Mouse (Mus musculus): ENCODE measurements around the gene Srgn. TPM values are rescaled to one million over a fixed set of nuclear protein-coding genes. Genes with fewer than 3 reads are reported as not detected.

Srgn gene
- polyA plus RNA-seq, 1 experiment from 2014 or later = 6.0 TPM

DNA sequence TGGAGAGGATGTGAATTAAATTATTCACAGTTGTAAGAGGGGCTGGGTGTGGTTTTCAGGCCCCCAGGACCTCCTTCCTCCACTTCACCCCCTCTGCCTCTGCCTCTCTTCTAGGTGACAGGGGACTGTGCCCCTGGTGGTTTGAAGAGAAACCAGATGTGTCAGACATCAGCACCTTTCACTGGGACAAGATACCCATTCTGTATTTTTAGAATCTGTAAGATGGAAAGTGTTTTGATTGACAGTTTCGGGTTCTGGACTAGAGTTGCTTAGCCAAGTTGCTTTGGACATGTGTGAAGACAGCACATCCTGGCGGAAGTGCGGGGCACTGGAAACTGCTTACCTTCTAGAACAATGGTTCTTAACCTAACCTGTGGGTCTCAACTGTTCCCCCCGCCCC is 17.1 kb upstream of the Srgn start:
- H3K4me3 ChIP-seq = no peak overlapping the region
- 92% methylated on average over 4 of the region's 4 CpGs for WGBS
- no peak overlapping the region for H3K9ac ChIP-seq

DNA sequence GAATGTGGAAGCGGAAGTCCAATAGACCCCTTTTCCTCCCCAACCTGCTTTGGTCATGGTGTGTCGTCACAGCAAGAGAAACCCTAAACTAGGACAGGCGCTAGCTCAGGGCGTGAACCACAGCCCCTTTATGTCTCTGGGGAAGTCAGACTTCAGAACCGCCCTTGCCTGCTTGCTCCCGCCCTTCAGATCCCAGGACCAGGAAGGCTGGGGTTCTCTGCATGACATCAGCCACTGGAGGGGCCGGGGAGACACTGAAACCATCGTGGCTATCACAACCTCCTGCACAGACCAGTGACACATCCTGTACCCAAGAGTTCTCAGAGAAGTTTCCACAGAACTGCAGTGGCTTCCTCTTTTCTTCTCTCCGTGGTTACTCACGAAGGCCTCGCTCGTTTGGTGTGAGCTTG is 16.2 kb upstream of the Srgn start:
- Histone ChIP-seq H3K36me3 (ENCODE audit: poor library complexity, severe bottlenecking) (no peaks in the 10 kb centered on the region), H3K9me3 (replicated peaks) (no peaks in the 10 kb centered on the region), H3K4me3 (no peak overlapping the region), H3K4me1 (no peaks in the 10 kb centered on the region), H3K27ac (no peak overlapping the region), H3K27me3 (no peaks in the 10 kb centered on the region), H3K9ac (no peak overlapping the region), H3K4me2 (no peak overlapping the region)
- ATAC-seq = no peak
- 89% methylated on average over 12 of the region's 12 CpGs for WGBS

More for the DNA sequence above, 17.1 kb upstream of the Srgn start:
- ATAC-seq = no peak
- Histone ChIP-seq H3K9me3 (replicated peaks) (no peaks in the 10 kb centered on the region), H3K4me1 (no peaks in the 10 kb centered on the region), H3K27ac (no peak overlapping the region), H3K36me3 (ENCODE audit: poor library complexity, severe bottlenecking) (no peaks in the 10 kb centered on the region), H3K4me2 (no peak overlapping the region), H3K27me3 (no peaks in the 10 kb centered on the region)

DNA sequence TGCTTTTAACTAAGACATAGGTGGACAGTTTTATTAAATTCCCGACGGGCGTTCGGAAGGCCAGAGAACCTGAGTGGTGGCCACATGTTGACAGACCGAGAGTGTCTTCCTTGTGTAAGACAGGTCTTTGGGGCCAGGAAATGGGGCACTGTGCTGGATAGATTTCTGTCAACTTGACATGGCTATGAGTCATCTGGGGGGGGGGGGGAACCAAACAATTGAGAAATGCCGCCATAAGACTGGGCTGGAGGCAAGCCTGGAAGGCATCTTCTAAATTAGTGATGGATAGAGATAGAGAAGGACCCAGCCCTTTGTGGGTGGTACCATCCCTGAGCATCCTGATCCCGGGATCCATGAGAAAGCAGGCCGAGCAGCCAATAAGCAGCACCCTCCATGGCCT is 15.7 kb upstream of the Srgn start:
- Histone ChIP-seq H3K9me3 (replicated peaks) (no peaks in the 10 kb centered on the region), H3K4me2 (no peak overlapping the region), H3K27me3 (no peaks in the 10 kb centered on the region), H3K4me1 (no peaks in the 10 kb centered on the region), H3K27ac (no peak overlapping the region), H3K4me3 (no peak overlapping the region), H3K36me3 (ENCODE audit: poor library complexity, severe bottlenecking) (no peaks in the 10 kb centered on the region), H3K9ac (no peak overlapping the region)
- ATAC-seq = no peak
- 93% methylated on average over 8 of the region's 8 CpGs for WGBS

DNA sequence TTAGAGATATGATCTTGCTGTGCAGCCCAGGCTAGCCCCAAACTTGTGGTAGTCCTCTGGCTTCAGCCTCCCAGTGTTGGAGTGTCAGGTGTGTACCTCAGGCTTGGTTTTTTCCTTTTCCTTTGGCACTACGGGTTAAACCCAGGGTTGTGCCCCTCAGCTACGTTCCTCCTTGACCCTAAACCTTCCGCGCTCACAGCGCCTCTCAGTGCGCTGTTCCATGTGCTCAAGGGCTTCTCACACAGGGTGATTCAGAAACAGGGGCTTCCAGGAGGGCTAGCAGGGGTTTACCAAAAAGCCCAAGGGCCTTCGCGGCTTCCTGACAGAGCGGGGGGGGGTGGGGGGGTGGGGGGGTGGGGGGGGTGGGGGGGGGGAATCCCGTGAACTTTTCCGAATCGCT is 15.3 kb upstream of the Srgn start:
- 94% methylated on average over 11 of the region's 12 CpGs for WGBS
- ATAC-seq = no peak
- no peaks in the 10 kb centered on the region for H3K27me3 ChIP-seq

DNA sequence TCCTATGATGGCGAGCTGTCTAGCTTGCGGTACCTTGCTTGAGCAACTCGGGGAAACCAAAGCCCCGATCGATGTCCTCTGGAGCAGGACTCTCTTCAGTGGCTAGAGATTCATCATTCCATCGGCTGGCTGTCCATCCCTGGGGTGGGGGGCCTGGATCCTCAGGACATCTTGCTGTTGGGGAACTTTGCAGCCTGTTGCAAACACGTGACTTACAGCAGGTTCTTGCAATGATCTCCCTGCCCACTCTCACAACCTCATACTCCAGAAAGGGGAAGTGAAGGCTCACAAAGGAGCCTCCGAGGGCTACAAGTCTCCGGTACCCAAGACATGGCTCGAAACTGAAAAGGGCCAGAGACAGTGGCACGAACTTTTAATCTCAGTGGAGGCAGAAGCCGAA is 14.2 kb upstream of the Srgn start:
- no peaks in the 10 kb centered on the region for H3K9me3 ChIP-seq (replicated peaks)
- H3K4me2 ChIP-seq = no peak overlapping the region
- no peak overlapping the region for H3K27ac ChIP-seq
- 96% methylated on average over 12 of the region's 12 CpGs for WGBS
- ATAC-seq = no peak
- H3K36me3 ChIP-seq (ENCODE audit: poor library complexity, severe bottlenecking) = no peaks in the 10 kb centered on the region
- no peaks in the 10 kb centered on the region for H3K27me3 ChIP-seq
- no peak overlapping the region for H3K4me3 ChIP-seq
- no peak overlapping the region for H3K9ac ChIP-seq
- H3K4me1 ChIP-seq = no peaks in the 10 kb centered on the region

More for the DNA sequence above, 15.3 kb upstream of the Srgn start:
- Histone ChIP-seq H3K36me3 (ENCODE audit: poor library complexity, severe bottlenecking) (no peaks in the 10 kb centered on the region), H3K27ac (no peak overlapping the region), H3K9ac (no peak overlapping the region), H3K4me3 (no peak overlapping the region), H3K4me2 (no peak overlapping the region), H3K9me3 (replicated peaks) (no peaks in the 10 kb centered on the region), H3K4me1 (no peaks in the 10 kb centered on the region)

DNA sequence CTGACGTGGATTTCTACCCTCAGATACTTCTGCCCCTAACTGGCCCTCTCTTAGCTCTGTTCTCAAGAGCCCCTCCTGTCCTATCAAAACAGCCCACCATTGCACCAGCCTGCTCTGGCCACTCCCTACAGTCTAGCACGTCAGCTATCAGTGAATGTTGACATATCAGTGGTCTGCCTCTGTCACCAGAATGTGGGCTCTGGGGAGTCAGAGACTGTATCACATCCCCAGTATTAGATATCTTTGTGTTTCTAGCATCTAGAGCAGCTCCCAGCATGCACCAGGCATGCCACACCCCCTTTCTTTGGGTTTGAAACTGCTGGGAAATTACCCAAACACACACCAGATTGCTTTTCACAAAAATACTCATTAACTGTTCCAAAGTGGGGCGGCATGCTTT is 13.5 kb upstream of the Srgn start:
- H3K9ac ChIP-seq = no peak overlapping the region
- no peaks in the 10 kb centered on the region for H3K27me3 ChIP-seq
- no peaks in the 10 kb centered on the region for H3K36me3 ChIP-seq (ENCODE audit: poor library complexity, severe bottlenecking)
- no peaks in the 10 kb centered on the region for H3K4me1 ChIP-seq
- H3K27ac ChIP-seq = no peak overlapping the region
- no peak overlapping the region for H3K4me2 ChIP-seq
- no peak overlapping the region for H3K4me3 ChIP-seq
- no peak for ATAC-seq
- H3K9me3 ChIP-seq (replicated peaks) = no peaks in the 10 kb centered on the region
- WGBS = 78% methylated on average over 3 of the region's 3 CpGs

DNA sequence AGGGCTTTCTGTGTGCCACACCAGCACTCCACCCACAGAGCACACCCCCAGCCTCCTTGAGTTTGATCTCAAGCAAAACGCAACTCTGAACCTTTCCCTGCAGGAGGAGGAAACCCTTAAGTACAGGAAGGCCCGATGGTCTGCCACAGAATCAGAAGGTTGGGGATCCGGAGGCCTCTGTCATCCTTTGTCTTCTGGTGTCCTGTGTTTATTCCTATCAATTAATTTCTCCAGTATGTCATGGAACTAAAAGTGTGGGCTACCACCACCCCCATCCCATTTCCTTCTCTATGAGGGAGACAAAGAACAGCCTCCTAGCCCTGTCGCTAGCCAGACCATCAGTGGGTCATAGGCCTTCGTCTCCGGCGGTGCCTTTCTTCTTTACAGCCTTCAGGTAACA is 7.3 kb upstream of the Srgn start:
- whole genome bisulfite sequencing = 87% methylated on average over 7 of the region's 7 CpGs

DNA sequence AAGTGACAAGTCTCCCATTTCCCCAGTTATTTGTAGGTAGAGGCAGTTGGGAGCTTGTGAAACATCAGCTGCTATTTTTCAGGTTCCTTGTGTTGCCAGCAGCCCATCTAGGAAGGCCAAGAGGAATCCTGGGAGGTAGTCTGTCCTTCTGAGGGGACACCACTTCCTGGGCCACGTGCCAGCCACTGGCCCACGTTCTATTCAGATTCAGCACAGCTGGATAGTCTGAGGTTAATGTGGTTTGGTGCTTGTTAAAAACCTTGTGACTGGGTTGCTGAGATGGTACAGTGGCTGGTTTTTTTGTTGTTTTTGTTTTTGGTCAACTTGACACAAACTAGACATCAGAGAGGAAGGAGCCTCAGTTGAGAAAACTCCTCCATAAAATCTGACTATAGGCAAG is 5.6 kb upstream of the Srgn start:
- Histone ChIP-seq H3K9me3 (replicated peaks) (no peaks in the 10 kb centered on the region), H3K27ac (no peak overlapping the region), H3K9ac (no peak overlapping the region), H3K4me2 (no peak overlapping the region), H3K27me3 (no peaks in the 10 kb centered on the region), H3K4me3 (no peak overlapping the region), H3K36me3 (ENCODE audit: poor library complexity, severe bottlenecking) (no peaks in the 10 kb centered on the region), H3K4me1 (no peaks in the 10 kb centered on the region)
- 33% methylated on average over 2 of the region's 2 CpGs for WGBS
- no peak for ATAC-seq

More for the DNA sequence above, 7.3 kb upstream of the Srgn start:
- H3K4me2 ChIP-seq = no peak overlapping the region
- H3K9me3 ChIP-seq (replicated peaks) = no peaks in the 10 kb centered on the region
- H3K27me3 ChIP-seq = no peaks in the 10 kb centered on the region
- H3K4me1 ChIP-seq = no peaks in the 10 kb centered on the region
- H3K4me3 ChIP-seq = no peak overlapping the region
- H3K36me3 ChIP-seq (ENCODE audit: poor library complexity, severe bottlenecking) = no peaks in the 10 kb centered on the region
- H3K9ac ChIP-seq = no peak overlapping the region
- no peak for ATAC-seq
- H3K27ac ChIP-seq = no peak overlapping the region

DNA sequence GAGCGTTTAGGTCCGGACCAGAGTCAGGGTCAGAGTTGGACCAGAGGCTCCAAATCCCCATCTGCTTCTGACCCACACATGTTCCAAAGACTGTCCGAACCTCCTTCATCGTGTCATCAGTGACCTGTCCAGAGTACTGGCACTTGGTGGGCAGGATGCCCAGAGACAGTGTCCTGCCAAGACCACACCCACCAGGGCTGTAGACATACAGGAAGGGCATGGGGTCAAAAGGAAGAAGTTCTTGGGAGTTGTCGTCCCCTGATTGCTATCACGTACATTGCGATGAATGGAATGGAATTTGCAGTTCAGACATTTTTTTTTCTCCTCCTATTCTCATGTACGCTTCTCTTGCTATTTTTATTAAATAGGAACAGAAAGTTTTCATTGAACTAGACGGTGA is 2.9 kb upstream of the Srgn start:
- Histone ChIP-seq H3K4me1 (no peaks in the 10 kb centered on the region), H3K27me3 (no peaks in the 10 kb centered on the region), H3K9me3 (replicated peaks) (no peaks in the 10 kb centered on the region), H3K36me3 (ENCODE audit: poor library complexity, severe bottlenecking) (no peaks in the 10 kb centered on the region), H3K9ac (no peak overlapping the region), H3K27ac (no peak overlapping the region), H3K4me2 (no peak overlapping the region), H3K4me3 (no peak overlapping the region)
- 87% methylated on average over 9 of the region's 9 CpGs for WGBS
- no peak for ATAC-seq

DNA sequence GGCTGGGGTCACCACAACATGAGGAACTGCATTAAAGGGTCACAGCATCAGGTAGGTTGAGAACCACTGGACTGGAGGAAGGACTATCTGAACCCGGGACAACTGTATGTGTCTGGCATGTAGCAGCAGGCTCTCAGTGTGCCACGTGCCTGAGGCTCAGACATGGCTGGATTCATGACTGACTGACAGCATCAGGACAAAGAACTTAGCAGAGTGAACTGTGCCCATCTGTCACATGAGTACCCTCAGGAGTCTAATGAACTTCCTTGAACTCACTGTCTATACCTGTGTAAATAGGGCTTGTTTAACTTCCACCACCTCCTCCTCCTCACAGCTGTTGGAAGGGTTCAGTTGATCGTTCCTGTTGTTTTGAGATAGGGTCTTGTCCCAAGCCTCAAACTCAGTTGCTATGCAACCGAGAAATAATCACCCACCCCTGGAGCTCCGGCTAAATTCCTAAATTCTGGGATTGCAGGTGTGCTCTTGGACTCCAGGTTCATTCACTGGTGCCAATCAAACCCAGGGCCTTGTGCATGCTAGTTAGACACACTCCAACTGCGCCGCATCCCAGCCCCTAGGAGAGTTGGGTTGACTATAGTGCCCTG is 4.8 kb downstream of the Srgn start:
- Histone ChIP-seq H3K4me2 (no peak overlapping the region), H3K36me3 (ENCODE audit: poor library complexity, severe bottlenecking) (no peaks in the 10 kb centered on the region), H3K4me1 (no peaks in the 10 kb centered on the region), H3K4me3 (no peak overlapping the region), H3K9me3 (replicated peaks) (no peaks in the 10 kb centered on the region), H3K27me3 (no peaks in the 10 kb centered on the region), H3K9ac (no peak overlapping the region), H3K27ac (no peak overlapping the region)
- 73% methylated on average over 7 of the region's 7 CpGs for WGBS
- no peak for ATAC-seq

DNA sequence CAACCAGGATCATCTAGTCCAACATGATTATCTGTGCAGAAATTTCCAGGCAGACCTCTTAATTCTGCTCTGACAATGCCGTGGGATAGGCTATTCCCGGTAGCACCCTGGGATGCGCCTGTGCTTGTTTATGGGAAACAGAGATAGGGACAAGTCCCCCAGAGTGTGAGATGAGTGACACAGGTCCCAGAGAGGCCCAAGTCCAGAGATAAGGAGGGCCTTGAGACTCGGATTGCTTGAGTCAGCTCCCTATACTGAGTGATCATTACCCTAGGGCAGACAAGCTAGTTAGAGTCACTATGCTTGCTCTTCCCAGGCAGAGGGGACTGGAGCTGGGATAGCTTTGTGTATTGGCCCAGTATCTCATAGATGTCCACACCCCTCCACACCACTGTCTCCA is 5.5 kb downstream of the Srgn start:
- no peak for ATAC-seq
- WGBS = 80% methylated on average over 4 of the region's 4 CpGs

DNA sequence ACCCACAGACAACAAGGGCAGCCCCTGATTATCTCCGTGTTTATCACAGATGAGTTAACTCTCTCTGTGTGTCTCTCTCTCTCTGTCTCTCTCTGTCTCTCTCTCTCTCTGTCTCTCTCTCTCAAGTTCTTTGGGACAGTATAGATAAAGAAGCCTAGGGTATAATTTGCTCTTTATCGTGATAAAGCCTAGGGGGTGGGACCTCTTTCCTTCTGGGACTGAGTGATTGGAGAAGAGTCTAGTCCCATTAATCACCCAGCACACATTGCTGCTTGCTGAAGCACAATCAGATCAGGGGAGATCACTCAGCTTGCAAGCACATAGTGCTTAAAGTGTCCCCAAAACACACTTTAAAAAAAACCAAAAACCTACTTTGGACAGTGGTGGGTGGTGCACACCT is 6.3 kb downstream of the Srgn start:
- ATAC-seq = no peak
- WGBS = 70% methylated on average over 2 of the region's 2 CpGs
- Histone ChIP-seq H3K9me3 (replicated peaks) (no peaks in the 10 kb centered on the region), H3K27ac (no peak overlapping the region), H3K9ac (no peak overlapping the region), H3K4me1 (no peaks in the 10 kb centered on the region), H3K4me2 (no peak overlapping the region), H3K27me3 (no peaks in the 10 kb centered on the region), H3K36me3 (ENCODE audit: poor library complexity, severe bottlenecking) (no peaks in the 10 kb centered on the region), H3K4me3 (no peak overlapping the region)

More for the DNA sequence above, 5.5 kb downstream of the Srgn start:
- no peak overlapping the region for H3K27ac ChIP-seq
- H3K9ac ChIP-seq = no peak overlapping the region
- no peaks in the 10 kb centered on the region for H3K4me1 ChIP-seq
- no peaks in the 10 kb centered on the region for H3K27me3 ChIP-seq
- no peak overlapping the region for H3K4me2 ChIP-seq
- no peaks in the 10 kb centered on the region for H3K9me3 ChIP-seq (replicated peaks)
- H3K36me3 ChIP-seq (ENCODE audit: poor library complexity, severe bottlenecking) = no peaks in the 10 kb centered on the region
- H3K4me3 ChIP-seq = no peak overlapping the region

DNA sequence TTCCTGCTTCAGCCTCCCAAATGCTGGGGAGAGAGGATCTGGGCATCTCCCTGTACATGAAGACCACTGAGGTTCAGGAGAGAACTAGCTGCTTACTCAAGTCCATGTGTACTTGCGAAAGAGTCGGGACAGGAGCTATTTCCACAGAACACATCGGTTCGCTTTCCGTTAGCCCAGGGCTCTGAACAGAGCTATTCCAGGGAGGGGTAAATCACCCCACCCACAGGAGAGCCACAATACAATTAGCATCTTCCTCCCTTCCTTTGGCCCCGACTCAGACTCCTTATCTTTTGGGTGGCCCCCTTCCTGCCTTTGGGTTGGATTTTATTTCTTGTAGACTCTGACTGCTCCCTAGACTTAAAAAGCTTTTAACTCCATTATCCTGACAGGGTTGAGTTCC is 9.7 kb downstream of the Srgn start:
- H3K4me1 ChIP-seq = no peaks in the 10 kb centered on the region
- 90% methylated on average over 6 of the region's 6 CpGs for WGBS
- H3K4me2 ChIP-seq = no peak overlapping the region
- H3K27ac ChIP-seq = no peak overlapping the region
- no peak for ATAC-seq
- no peak overlapping the region for H3K4me3 ChIP-seq
- no peaks in the 10 kb centered on the region for H3K9me3 ChIP-seq (replicated peaks)
- H3K9ac ChIP-seq = no peak overlapping the region
- no peaks in the 10 kb centered on the region for H3K27me3 ChIP-seq
- H3K36me3 ChIP-seq (ENCODE audit: poor library complexity, severe bottlenecking) = no peaks in the 10 kb centered on the region

All from forebrain, embryonic 13.5 days (tissue).